Mouse (Mus musculus): ENCODE data around the gene Hoxa5.

Hoxa5 gene

GRCm38 (mm10) chr6:52204050-52204752 lies at the start of gene Hoxa5:
Gene Hoxa5, minus strand, starts transcription at chr6:52204587.
- DNase-seq (ENCODE audit: low spot score) = no peak

- DNase-seq (ENCODE audit: low spot score) = no peak
Measured at GRCm38 (mm10) chr6:52253511-52254500, 49.4 kb upstream of the Hoxa5 start.

GRCm38 (mm10) chr6:52252775-52253376 lies 48.5 kb upstream of the Hoxa5 start:
- DNase-seq (ENCODE audit: low spot score) = no peak

- DNase-seq (ENCODE audit: low spot score) = no peak
Measured at GRCm38 (mm10) chr6:52252016-52252774, 47.8 kb upstream of the Hoxa5 start.

- DNase-seq (ENCODE audit: low spot score) = no peak
Measured at GRCm38 (mm10) chr6:52251177-52251879, 46.9 kb upstream of the Hoxa5 start.

- DNase-seq (ENCODE audit: low spot score) = no peak
Measured at GRCm38 (mm10) chr6:52249826-52250225, 45.4 kb upstream of the Hoxa5 start.

- DNase-seq (ENCODE audit: low spot score) = no peak
Measured at GRCm38 (mm10) chr6:52249415-52249738, 45.0 kb upstream of the Hoxa5 start.

GRCm38 (mm10) chr6:52248638-52249414 lies 44.4 kb upstream of the Hoxa5 start:
- DNase-seq (ENCODE audit: low spot score) = no peak

GRCm38 (mm10) chr6:52247766-52248637 lies 43.6 kb upstream of the Hoxa5 start:
- DNase-seq (ENCODE audit: low spot score) = no peak

GRCm38 (mm10) chr6:52246916-52247315 lies 42.5 kb upstream of the Hoxa5 start:
- DNase-seq (ENCODE audit: low spot score) = no peak

GRCm38 (mm10) chr6:52246403-52246803 lies 42.0 kb upstream of the Hoxa5 start:
- no peak for DNase-seq (ENCODE audit: low spot score)

GRCm38 (mm10) chr6:52245757-52246142 lies 41.4 kb upstream of the Hoxa5 start, which contains the start of gene Hoxa11:
Gene Hoxa11, minus strand, starts transcription at chr6:52245810.
- DNase-seq (ENCODE audit: low spot score) = no peak

GRCm38 (mm10) chr6:52245040-52245756 lies 40.8 kb upstream of the Hoxa5 start:
- no peak for DNase-seq (ENCODE audit: low spot score)

GRCm38 (mm10) chr6:52244471-52245039 lies 40.2 kb upstream of the Hoxa5 start:
- DNase-seq (ENCODE audit: low spot score) = no peak

- no peak for DNase-seq (ENCODE audit: low spot score)
Measured at GRCm38 (mm10) chr6:52243681-52244121, 39.3 kb upstream of the Hoxa5 start.

GRCm38 (mm10) chr6:52242801-52243332 lies 38.5 kb upstream of the Hoxa5 start:
- no peak for DNase-seq (ENCODE audit: low spot score)

- DNase-seq (ENCODE audit: low spot score) = no peak
Measured at GRCm38 (mm10) chr6:52241001-52241621, 36.7 kb upstream of the Hoxa5 start.
